Mouse (Mus musculus): Measurements from ENCODE around the gene G430095P16Rik. TPM values are rescaled to one million over a fixed set of nuclear protein-coding genes. Genes with fewer than 3 reads are reported as not detected.

Gene G430095P16Rik
- polyA plus RNA-seq (2021; fragmentation: Nextera tagmentation), result 0.23 TPM in 1 of 2 replicates, not detected in the other
- long read RNA-seq, experiment 1, partial matches to known transcripts, result 0 of 1 reads
- long read RNA-seq, experiment 1, other reads (novel, unspliced or antisense), result 1 of 1 reads
- long read RNA-seq, experiment 2, result 0 reads

GRCm38 (mm10) chr8:84722850-84723570, at the start of gene G430095P16Rik:
Gene G430095P16Rik (plus strand): TSS chr8:84723007.

GRCm38 (mm10) chr8:84686191-84687002, 36.4 kb upstream of the G430095P16Rik start, which contains the start of gene Trmt1:
Gene Trmt1 (plus strand): TSS chr8:84686307.

GRCm38 (mm10) chr8:84687705-84688100, 35.1 kb upstream of the G430095P16Rik start, which contains the start of gene Nacc1:
Gene Nacc1 (minus strand): TSS chr8:84687862.

DNA sequence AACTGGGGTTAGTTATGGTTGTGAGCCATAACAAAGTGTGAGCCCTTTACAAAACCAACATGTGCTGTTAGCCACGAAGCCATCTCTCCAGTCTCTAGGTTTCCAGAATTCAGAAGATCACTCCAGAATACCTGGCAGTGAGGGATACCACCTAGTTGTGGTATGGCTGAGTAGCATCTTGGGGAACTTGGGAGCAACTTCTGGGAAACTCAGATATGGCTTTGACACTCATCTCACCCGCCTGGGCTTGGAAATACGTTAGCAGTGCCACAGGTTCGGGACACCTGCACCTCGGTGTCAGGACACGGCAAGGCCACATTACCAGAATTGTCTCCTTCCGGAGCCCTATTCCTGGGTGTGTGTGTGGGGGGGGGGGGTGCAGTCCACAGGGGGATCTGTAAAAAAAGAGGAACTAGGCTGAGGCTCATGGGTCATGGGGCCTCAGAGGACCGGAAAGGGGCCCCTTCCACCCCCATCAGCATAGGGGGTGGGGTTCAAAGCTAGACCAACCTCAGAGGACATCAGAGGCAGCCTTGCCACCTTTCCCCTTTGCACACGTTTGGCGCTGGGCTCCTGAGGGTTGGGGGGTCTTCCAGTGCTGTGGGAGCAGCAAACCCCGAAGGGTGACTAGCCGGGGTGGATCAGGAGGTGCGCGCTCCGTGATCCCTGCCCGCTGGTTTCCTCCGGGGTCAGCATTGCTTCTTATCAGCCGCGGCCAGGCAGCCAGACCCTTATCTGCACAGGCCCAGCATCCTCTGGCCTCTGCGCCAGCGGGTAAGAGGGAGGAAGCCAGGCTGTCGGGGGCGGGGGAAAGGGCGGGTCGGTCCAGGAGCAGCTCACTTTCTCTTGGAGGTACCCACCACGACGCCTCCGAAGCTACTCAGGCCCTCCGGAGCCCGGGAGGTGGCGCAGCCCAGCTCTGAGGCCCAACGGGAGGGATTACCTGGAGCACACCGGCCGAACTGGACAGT, 21.6 kb upstream of the G430095P16Rik start, which contains the start of gene Lyl1:
Gene Lyl1 (plus strand): TSS at position 517 of the 971 bp plus-strand sequence.

Other genes starting within 250 kb of the G430095P16Rik start
- 32.9 and 73.2 TPM in 2 replicates for gene Ier2, start 60.2 kb upstream of the G430095P16Rik start, polyA plus RNA-seq (2021; fragmentation: Nextera tagmentation)
- 67.7 and 73.9 TPM in 2 replicates for gene Trmt1, start 36.7 kb upstream of the G430095P16Rik start, polyA plus RNA-seq (2021; fragmentation: Nextera tagmentation)
- 5.9 and 11.7 TPM in 2 replicates for gene Nacc1, start 35.1 kb upstream of the G430095P16Rik start, polyA plus RNA-seq (2021; fragmentation: Nextera tagmentation)
- gene Lyl1, start 21.6 kb upstream of the G430095P16Rik start, polyA plus RNA-seq (2021; fragmentation: Nextera tagmentation), result 2.2 and 2.4 TPM in 2 replicates
- gene Nfix, start 77.3 kb downstream of the G430095P16Rik start, polyA plus RNA-seq (2021; fragmentation: Nextera tagmentation), result 137 and 163 TPM in 2 replicates
- 19.8 and 22.2 TPM in 2 replicates for gene Dand5, start 99.8 kb downstream of the G430095P16Rik start, polyA plus RNA-seq (2021; fragmentation: Nextera tagmentation)
- 46.3 and 55.1 TPM in 2 replicates for gene Gadd45gip1, start 108.5 kb downstream of the G430095P16Rik start, polyA plus RNA-seq (2021; fragmentation: Nextera tagmentation)
- gene Rad23a, start 117.7 kb downstream of the G430095P16Rik start, polyA plus RNA-seq (2021; fragmentation: Nextera tagmentation), result 149 and 190 TPM in 2 replicates
- gene Calr, start 123.9 kb downstream of the G430095P16Rik start, polyA plus RNA-seq (2021; fragmentation: Nextera tagmentation), result 138 and 151 TPM in 2 replicates
- 20.6 and 22.2 TPM in 2 replicates for gene Farsa, start 134.0 kb downstream of the G430095P16Rik start, polyA plus RNA-seq (2021; fragmentation: Nextera tagmentation)
- 7.5 and 8.4 TPM in 2 replicates for gene Syce2, start 149.1 kb downstream of the G430095P16Rik start, polyA plus RNA-seq (2021; fragmentation: Nextera tagmentation)
- 19.7 and 26.0 TPM in 2 replicates for gene Gcdh, start 170.9 kb downstream of the G430095P16Rik start, polyA plus RNA-seq (2021; fragmentation: Nextera tagmentation)
- gene Klf1, start 178.9 kb downstream of the G430095P16Rik start, polyA plus RNA-seq (2021; fragmentation: Nextera tagmentation), result 0.12 and 0.31 TPM in 2 replicates
- gene Dnase2a, start 185.6 kb downstream of the G430095P16Rik start, polyA plus RNA-seq (2021; fragmentation: Nextera tagmentation), result 4.7 and 4.8 TPM in 2 replicates
- 9.3 and 21.9 TPM in 2 replicates for gene Mast1, start 214.4 kb downstream of the G430095P16Rik start, polyA plus RNA-seq (2021; fragmentation: Nextera tagmentation)
- 0.22 and 0.26 TPM in 2 replicates for gene Rtbdn, start 224.0 kb downstream of the G430095P16Rik start, polyA plus RNA-seq (2021; fragmentation: Nextera tagmentation)
- gene Gm49661, start 246.4 kb downstream of the G430095P16Rik start, polyA plus RNA-seq (2021; fragmentation: Nextera tagmentation), result not detected in 2 replicates
- gene Prdx2, start 246.6 kb downstream of the G430095P16Rik start, polyA plus RNA-seq (2021; fragmentation: Nextera tagmentation), result 606 and 755 TPM in 2 replicates
- gene Rnaseh2a, start 246.8 kb downstream of the G430095P16Rik start, polyA plus RNA-seq (2021; fragmentation: Nextera tagmentation), result 49.5 and 54.5 TPM in 2 replicates

Measured in left cerebral cortex, adult 6 months (tissue).